Mouse (Mus musculus): ENCODE measurements around the gene Dnmbp.

The Dnmbp gene

GRCm38 (mm10) chr19:43803866-43804265 is 136.1 kb downstream of the Dnmbp start:
- DNase-seq (ENCODE audit: low spot score): no peak

DNA sequence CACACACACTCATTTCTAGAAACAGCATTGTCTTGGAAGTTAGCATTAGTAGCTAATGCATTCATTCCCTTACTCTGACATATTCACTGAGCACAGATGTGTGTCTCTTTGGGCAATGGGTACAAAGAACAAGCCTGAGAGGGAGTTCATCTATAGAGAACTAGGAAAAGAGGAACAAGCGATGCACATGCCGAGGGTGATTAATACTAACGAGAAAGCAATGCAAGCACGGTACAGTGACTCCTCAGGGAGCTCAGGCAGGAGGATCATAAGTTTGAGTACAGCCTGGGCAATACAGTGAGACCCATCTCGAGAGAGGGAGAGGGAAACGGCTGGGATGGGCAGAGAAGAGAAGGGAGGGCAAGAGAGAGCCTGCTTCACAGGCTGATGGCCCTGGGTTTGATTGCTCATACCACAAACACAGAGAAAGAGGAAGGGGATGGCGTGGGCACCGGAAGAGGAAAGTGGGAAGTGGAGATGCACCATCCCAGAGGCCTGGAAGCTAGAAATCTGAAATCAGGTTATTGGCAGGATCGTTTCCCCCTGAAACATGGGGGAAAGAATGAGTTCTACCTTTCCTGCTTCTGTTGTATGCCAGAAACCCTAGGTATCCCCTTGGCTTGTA is 138.5 kb downstream of the Dnmbp start:
- DNase-seq (ENCODE audit: low spot score): no peak

DNA sequence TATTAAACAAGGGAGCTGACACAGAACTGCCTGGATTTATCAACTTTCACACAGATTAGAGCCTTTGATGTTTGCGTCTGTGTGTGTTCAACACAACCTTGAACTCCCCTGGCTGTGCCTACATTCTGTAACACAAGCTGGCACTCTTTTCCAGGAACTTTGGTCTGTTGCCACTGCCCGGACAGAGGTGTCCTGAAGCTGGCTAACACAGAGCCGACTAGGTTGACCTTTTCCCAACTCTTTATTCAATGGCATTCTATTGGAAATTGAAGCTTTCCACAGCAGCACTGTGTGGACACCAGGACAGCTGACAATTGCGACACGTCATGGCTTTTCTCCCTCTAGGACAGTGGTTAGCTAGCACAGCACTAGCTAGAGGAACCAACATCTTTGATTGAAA is 142.8 kb downstream of the Dnmbp start:
- DNase-seq (ENCODE audit: low spot score): no peak
